Mouse (Mus musculus) bone marrow, adult 2 months (tissue): ENCODE results near the gene Rnf103. TPM values are rescaled to one million over a fixed set of nuclear protein-coding genes. Genes with fewer than 3 reads are reported as not detected.

ENCODE experiments used
- H3K27ac ChIP-seq: fragments of 200-500 bp; 2 replicates; pipeline ENCODE4 v1.5.1; 2012; ENCODE audit warnings: low read depth, mild to moderate bottlenecking, control low read depth, inconsistent platforms, low read length; ENCODE audit not compliant: control insufficient read depth, poor library complexity, insufficient read depth
- H3K4me1 ChIP-seq: fragments of 200-500 bp; 2 replicates; pipeline ENCODE4 v1.6.1; 2011; ENCODE audit warnings: low read length; ENCODE audit not compliant: control insufficient read depth, insufficient read depth
- H3K4me3 ChIP-seq: fragments of 200-500 bp; replicated peaks from 2 replicates; pipeline ENCODE3; 2011; ENCODE audit warnings: mild to moderate bottlenecking, low read depth, low read length, control low read depth; ENCODE audit not compliant: control insufficient read depth
- CTCF ChIP-seq: fragments of 200-500 bp; IDR thresholded peaks from 2 replicates; pipeline ENCODE4 v1.5.1; 2011; ENCODE audit warnings: low read length, control low read depth; ENCODE audit not compliant: control insufficient read depth, insufficient read depth
- POLR2A ChIP-seq: fragments of 200-500 bp; IDR thresholded peaks from 2 replicates; pipeline ENCODE4 v1.6.1; 2011; ENCODE audit warnings: low read depth, mild to moderate bottlenecking, control low read depth, low read length, borderline replicate concordance; ENCODE audit not compliant: control insufficient read depth
- WGBS: fragments of 180-500 bp; shearing (Covaris S2); methylation state at CpG from one replicate; pipeline ENCODE4 v1.1.7; 2018; 5-methylcytosine and 5-hydroxymethylcytosine counted together
- polyA plus RNA-seq: library from polyadenylated mRNA; stranded (reverse); fragments of >200 nt; gene quantifications from 2 replicates; pipeline ENCODE4 v1.2.4, GENCODE M21; 2011; ENCODE audit warnings: low replicate concordance; ENCODE audit not compliant: missing spikeins, insufficient read depth, insufficient read length

Rnf103 gene
- polyA plus RNA-seq, 1 experiment, result 4.1 TPM

- WGBS, result 70% methylated on average over 4 of the region's 4 CpGs
- TF ChIP-seq CTCF (no peak), POLR2A (no peak)
- no peak overlapping the region for H3K27ac ChIP-seq
- H3K4me3 ChIP-seq, result no peak overlapping the region
- no peaks in the 10 kb centered on the region for H3K4me1 ChIP-seq
Measured at GRCm38 (mm10) chr6:71503001-71503400, 9.3 kb downstream of the Rnf103 start.

GRCm38 (mm10) chr6:71503670-71504069, 10.0 kb downstream of the Rnf103 start:
- no peak for TF ChIP-seq POLR2A
- TF ChIP-seq CTCF, result no peak
- Histone ChIP-seq H3K27ac (no peak overlapping the region), H3K4me1 (no peaks in the 10 kb centered on the region), H3K4me3 (no peak overlapping the region)

- no peak overlapping the region for H3K27ac ChIP-seq
- 78% methylated on average over 4 of the region's 4 CpGs for WGBS
- no peaks in the 10 kb centered on the region for H3K4me1 ChIP-seq
- H3K4me3 ChIP-seq, result no peak overlapping the region
- TF ChIP-seq CTCF, result no peak
- no peak for TF ChIP-seq POLR2A
Measured at GRCm38 (mm10) chr6:71504091-71504490, 10.4 kb downstream of the Rnf103 start.

- WGBS, result 80% methylated on average over 2 of the region's 2 CpGs
- TF ChIP-seq POLR2A (no peak), CTCF (no peak)
- Histone ChIP-seq H3K4me1 (no peaks in the 10 kb centered on the region), H3K4me3 (no peak overlapping the region), H3K27ac (no peak overlapping the region)
Measured at GRCm38 (mm10) chr6:71505671-71506070, 12.0 kb downstream of the Rnf103 start.

GRCm38 (mm10) chr6:71519476-71519875, 25.8 kb downstream of the Rnf103 start:
- 86% methylated on average over 4 of the region's 4 CpGs for WGBS
- no peak for TF ChIP-seq CTCF
- TF ChIP-seq POLR2A, result no peak
- Histone ChIP-seq H3K4me3 (no peak overlapping the region), H3K4me1 (no peaks in the 10 kb centered on the region), H3K27ac (no peak overlapping the region)

- TF ChIP-seq POLR2A (no peak), CTCF (no peak)
- Histone ChIP-seq H3K4me3 (no peak overlapping the region), H3K4me1 (no peaks in the 10 kb centered on the region), H3K27ac (no peak overlapping the region)
- WGBS, result 69% methylated on average over 3 of the region's 3 CpGs
Measured at GRCm38 (mm10) chr6:71525556-71525955, 31.9 kb downstream of the Rnf103 start.

GRCm38 (mm10) chr6:71527056-71527455, 33.4 kb downstream of the Rnf103 start:
- Histone ChIP-seq H3K27ac (no peak overlapping the region), H3K4me3 (no peak overlapping the region), H3K4me1 (no peaks in the 10 kb centered on the region)
- WGBS, result 88% methylated on average over 10 of the region's 10 CpGs
- TF ChIP-seq POLR2A (no peak), CTCF (no peak)

GRCm38 (mm10) chr6:71527826-71528225, 34.1 kb downstream of the Rnf103 start:
- no peak for TF ChIP-seq POLR2A
- no peaks in the 10 kb centered on the region for H3K4me1 ChIP-seq
- H3K27ac ChIP-seq, result no peak overlapping the region
- 87% methylated on average over 9 of the region's 9 CpGs for WGBS
- no peak overlapping the region for H3K4me3 ChIP-seq

- WGBS, result 88% methylated on average over 8 of the region's 8 CpGs
- Histone ChIP-seq H3K4me3 (no peak overlapping the region), H3K27ac (no peak overlapping the region), H3K4me1 (no peaks in the 10 kb centered on the region)
- no peak for TF ChIP-seq CTCF
- no peak for TF ChIP-seq POLR2A
Measured at GRCm38 (mm10) chr6:71530176-71530575, 36.5 kb downstream of the Rnf103 start.
